Mouse (Mus musculus): ENCODE results near the gene Prdx5.
A peak's percentile ranks its signal among the peaks of the same experiment; 100 is the strongest.

The Prdx5 gene

DNA sequence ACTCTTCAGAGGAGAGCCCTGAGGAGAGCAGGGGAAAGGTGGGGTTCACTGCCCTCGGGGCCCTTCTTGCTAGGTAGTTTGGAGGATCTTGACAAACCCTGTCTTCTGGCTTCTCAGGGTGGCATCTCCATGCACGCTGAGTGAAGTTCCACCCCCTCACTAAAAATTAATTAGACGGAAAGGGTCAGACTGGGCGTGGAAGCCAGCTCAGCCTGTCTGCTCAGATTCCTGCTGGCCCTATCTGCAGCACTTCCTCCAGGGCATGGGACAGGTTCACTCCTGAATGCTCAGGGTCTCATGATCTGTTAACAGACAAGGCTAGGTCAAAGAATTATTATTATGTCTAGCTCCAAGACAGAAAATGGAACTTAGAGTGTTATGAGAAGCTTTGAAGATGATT is 17.4 kb downstream of the Prdx5 start:
- DNase-seq (ENCODE audit: low spot score in 2 of 2) = peak; percentile 64 to 66

DNA sequence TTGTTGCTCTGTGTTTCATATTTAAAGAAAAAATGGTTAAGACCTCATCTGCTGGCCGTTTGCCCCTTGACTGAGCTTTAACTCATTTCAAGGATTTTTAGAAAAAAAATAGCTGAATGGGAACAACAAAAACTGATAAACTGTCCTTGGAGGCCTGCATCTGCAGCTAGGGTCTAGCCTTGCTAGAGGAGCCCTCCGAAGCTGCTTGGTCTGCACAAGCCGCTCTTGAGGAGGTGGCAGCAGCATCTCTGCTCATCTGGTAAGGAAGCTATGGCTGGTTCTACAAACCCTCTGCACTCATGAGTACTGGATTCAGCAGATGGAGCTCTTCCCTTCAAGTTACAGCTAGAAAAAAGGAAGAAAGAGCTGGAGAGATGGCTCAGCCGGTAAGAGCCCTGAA is 31.9 kb downstream of the Prdx5 start:
- no peak for DNase-seq (ENCODE audit: low spot score in 2 of 2)

DNA sequence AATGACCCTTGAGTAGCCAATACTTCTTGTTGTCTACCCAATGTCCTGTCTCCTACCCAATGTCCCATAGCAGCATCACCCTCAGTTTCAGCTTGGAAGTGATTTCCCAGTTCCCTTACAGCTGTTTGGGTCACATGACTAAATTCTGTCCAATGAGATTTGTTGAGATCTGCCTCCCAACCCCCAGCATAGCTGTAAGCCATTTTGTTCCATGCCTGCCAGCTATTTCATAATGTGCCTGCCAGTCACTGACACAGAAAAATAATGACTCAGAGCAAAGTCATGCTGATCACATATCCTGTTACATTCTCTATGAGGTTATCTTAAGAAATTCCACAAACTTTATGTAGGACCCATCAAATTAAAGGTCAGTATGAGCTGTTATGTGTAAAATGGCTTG is 33.1 kb downstream of the Prdx5 start:
- DNase-seq (ENCODE audit: low spot score in 2 of 2) = no peak

DNA sequence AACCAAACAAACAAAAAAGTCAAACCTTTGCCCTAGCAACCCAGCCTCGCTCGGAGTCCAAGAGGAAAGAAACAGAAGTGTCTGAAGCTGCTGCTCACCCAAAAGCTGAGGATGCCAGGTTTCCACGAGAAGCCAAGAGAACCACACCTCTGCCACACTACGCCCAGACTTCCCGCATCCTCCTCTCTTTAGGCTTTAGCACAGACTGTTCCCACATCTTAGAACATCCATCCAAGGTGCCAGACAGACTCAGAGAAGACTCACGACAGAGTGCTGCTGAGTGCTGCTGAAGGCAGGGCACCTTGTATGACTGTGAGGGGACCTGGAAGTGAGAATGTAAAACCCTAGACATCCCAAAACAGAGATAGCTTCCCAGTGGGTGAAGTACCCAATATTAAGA is 34.1 kb downstream of the Prdx5 start:
- DNase-seq (ENCODE audit: low spot score in 2 of 2) = no peak

DNA sequence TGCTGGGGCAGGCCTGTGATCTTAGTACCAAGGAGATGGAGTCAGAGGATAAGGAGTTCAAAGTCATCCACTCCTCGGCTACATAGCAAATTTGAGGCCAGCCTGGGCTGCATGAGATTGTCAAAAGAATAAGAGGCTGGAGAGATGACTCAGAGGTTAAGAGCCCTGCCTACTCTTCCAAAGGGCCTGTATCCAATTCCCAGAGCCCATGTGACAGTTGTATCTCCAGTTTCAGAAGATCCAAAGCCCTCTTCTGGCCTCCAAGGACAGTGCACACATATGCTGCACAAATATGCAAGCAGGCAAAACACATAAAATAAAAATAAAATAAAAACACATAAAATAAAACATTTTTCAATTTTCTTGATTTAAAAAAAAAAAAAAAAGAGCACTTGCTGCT is 35.6 kb downstream of the Prdx5 start:
- DNase-seq (ENCODE audit: low spot score in 2 of 2) = no peak

GRCm38 (mm10) chr19:6872701-6873100 is 37.2 kb downstream of the Prdx5 start:
- no peak for DNase-seq (ENCODE audit: low spot score in 2 of 2)

DNA sequence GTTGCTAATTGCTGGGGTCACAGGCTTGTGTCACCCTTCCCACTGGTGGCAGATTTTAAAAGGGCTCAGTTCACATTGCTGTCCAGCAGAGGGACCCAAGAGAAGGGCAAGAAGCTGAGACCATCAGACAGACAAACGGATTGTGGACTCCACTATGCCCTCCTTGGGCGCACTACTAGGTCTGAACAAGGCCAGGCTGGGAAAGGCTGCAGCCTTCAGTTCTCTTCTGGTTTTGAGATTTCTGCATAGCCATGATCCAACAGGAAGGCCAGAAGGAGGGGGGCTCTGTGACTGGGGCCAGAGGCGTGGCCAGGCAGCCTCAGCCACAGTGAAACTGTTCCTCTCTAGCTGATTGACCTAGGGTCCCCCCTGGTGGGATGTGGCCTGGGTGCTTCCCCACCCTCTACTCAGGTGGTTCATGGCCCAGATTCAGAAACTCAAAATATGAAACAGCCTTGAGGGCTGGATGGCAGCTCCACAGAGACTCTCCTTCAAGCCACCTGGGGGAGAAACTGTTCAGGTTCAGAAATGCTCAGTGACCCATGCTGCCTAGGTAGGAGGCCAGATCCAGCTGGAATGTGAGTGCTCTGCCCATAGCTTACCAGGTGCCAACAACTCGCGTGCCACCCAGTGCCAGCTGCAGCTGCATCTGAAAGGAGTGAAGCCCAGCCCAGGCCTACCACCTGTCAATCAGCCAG is 38.2 kb downstream of the Prdx5 start:
- DNase-seq (ENCODE audit: low spot score in 2 of 2) = peak in 1 of 2 experiments; percentile 31

DNA sequence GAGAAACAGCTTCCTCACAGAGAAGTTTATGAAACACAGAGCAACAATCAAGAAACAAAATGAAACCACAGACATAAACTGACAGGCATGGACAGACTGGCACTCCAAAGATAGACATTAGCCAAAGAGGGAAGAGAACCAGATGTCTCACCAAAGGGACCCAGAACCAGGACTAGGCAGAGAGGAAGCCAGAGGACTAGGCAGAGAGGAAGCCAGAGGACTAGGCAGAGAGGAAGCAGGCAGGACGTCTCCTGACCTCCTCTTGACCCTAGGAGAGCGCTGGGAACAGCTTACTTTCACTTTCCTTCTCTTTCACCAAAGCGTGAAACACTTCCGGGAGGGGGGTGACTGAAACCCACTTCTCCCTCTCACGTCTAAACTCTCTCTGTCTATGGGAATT is 40.6 kb downstream of the Prdx5 start:
- DNase-seq (ENCODE audit: low spot score in 2 of 2) = peak; percentile 41 to 64

- no peak for DNase-seq (ENCODE audit: low spot score in 2 of 2)
Observed at GRCm38 (mm10) chr19:6861451-6861850, 48.5 kb downstream of the Prdx5 start.

- no peak for DNase-seq (ENCODE audit: low spot score in 2 of 2)
Observed at GRCm38 (mm10) chr19:6860706-6861105, 49.2 kb downstream of the Prdx5 start.

DNA sequence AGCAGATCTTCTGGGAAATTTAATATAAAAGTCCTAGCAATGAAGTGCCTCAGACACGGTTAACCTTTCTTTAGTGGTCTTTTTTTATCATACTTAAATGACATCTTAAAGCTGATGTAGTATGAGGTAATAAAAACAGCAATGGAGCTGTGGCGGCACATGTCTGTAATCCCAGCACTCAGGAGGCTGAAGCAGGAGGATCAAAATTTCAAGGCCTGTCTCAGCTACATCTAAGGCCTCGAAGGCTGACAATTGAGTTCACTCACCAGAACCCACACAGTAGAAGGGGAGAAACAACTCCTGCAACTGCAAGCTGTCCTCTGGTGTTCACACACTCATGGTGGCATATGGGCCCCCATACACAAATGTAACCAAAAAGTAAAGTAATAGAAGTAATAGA is 49.9 kb downstream of the Prdx5 start:
- no peak for DNase-seq (ENCODE audit: low spot score in 2 of 2)

- no peak for DNase-seq (ENCODE audit: low spot score in 2 of 2)
Observed at GRCm38 (mm10) chr19:6859032-6859651, 50.8 kb downstream of the Prdx5 start.

GRCm38 (mm10) chr19:6858031-6858430 is 51.9 kb downstream of the Prdx5 start, which contains the start of gene Ccdc88b:
Gene Ccdc88b, minus strand, starts transcription at chr19:6858211.
- no peak for DNase-seq (ENCODE audit: low spot score in 2 of 2)

DNA sequence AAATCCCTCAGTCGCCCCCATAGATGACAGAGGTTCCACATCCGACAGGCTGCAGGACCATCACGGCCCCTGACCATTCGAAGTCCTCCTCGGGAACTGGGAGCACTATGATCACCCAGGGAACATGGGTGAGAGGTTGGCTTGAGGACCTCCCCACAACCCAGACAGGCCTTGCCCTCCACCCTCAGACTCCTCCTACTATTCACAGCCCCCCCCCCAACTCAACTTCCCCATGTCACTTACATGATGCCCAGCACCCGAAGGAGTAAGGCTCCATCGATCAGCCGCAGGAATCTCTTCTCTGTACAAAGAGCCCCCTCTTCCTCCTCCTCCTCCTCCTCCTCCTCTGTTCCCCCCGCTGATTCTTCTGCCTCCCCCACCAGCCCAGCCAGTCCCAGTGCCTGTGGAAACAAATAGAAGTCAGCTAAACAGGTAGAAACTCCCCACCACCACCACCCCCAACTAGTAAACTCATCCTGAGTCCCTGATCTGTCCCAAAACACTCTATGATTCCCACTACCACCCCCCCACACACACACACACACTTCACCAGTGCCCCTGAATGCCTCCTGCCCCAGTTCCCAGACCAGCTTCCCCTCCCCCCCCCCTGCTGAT is 52.4 kb downstream of the Prdx5 start:
- DNase-seq (ENCODE audit: low spot score in 2 of 2) = no peak

DNA sequence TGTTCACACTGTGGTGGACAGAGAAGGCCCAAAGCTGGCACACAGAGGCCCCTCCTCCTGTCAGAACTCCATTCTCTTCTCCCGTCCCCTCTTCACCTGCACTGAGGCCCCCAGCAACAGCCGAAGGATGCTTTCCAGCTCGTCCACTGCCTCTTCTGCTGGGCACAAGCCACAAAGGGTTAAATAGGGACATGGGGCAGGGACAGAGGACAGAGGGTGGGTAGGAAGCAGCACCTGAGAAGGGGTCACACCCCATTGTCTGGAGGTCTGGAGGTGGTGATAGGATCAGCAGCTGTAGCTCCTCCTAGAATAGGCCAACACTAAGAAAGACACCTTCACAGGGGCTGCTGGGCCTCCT is 52.9 kb downstream of the Prdx5 start:
- DNase-seq (ENCODE audit: low spot score in 2 of 2) = no peak
